Mouse (Mus musculus): Measurements from ENCODE around the gene Ccdc39.

DNA sequence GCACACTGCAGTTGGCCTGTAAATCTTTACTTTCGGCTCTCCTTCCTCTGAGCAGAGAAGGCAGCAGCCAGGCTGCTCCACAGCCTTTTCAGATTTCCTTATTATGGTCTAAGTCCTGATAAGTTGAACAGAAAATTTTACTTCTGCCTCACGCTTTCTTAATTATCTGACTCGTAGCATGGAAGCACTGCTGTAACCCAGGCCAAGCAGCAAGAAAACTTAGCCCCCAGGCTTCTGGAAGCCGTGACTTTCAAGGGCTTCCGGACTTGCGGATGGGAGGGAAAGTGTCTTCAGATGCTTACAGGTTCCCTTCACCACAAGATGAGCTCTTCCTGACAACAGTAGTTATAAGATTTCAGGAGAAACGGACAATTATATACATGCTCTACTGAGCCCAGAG, 29.7 kb upstream of the Ccdc39 start:
- TF ChIP-seq MAFK (IDR thresholded peaks at IDR 0.05; ENCODE audit: insufficient read depth, low read depth, low read length) (no peak), CHD2 (IDR thresholded peaks at IDR 0.05; ENCODE audit: low read depth, low read length) (no peak), ZNF384 (IDR thresholded peaks at IDR 0.05; ENCODE audit: low read depth, low read length) (no peak), ZC3H11A (IDR thresholded peaks at IDR 0.05; ENCODE audit: borderline replicate concordance, low read depth, low read length) (no peak), HCFC1 (IDR thresholded peaks at IDR 0.05; ENCODE audit: borderline replicate concordance, insufficient read depth, low read length) (no peak)

Measured in ES-E14 (cell line).